Mouse (Mus musculus) olfactory bulb, adult 2 months (tissue): ENCODE results near the gene Coq8b.

ENCODE experiments used
- CTCF ChIP-seq: fragments of 200-500 bp; IDR thresholded peaks from 2 replicates; pipeline ENCODE4 v1.5.1; 2012; ENCODE audit warnings: low read depth, mild to moderate bottlenecking, low read length, moderate library complexity; ENCODE audit not compliant: insufficient read depth
- POLR2A ChIP-seq: fragments of 200-500 bp; IDR thresholded peaks from 2 replicates; pipeline ENCODE4 v1.6.1; 2012; ENCODE audit warnings: mild to moderate bottlenecking, low read depth, low read length, moderate library complexity; ENCODE audit not compliant: insufficient read depth

- no peak for TF ChIP-seq POLR2A
- no peak for TF ChIP-seq CTCF
Observed at GRCm38 (mm10) chr7:27259271-27259721, 26.5 kb downstream of the Coq8b start.
